Mouse (Mus musculus) thymus, adult 2 months (tissue): ENCODE measurements at regions not wholly inside any gene's neighbourhood (a gene's known extent, or its start where the extent isn't known, plus 50 kb on each side); places are given as distances from the start of the nearest gene placed in this dataset.

Source experiments
- CTCF ChIP-seq: fragments of 200-500 bp; IDR thresholded peaks from 2 replicates; pipeline ENCODE4 v1.5.1; 2012; ENCODE audit warnings: mild to moderate bottlenecking, control low read depth, low read length, moderate library complexity, borderline replicate concordance; ENCODE audit not compliant: control insufficient read depth, poor library complexity, insufficient read depth; ENCODE audit errors: extremely low read depth
- POLR2A ChIP-seq: fragments of 200-500 bp; IDR thresholded peaks from 2 replicates; pipeline ENCODE4 v1.6.1; 2012; ENCODE audit warnings: mild to moderate bottlenecking, low read length, control low read depth, moderate library complexity; ENCODE audit not compliant: control insufficient read depth, poor library complexity, insufficient read depth; ENCODE audit errors: extremely low read depth

DNA sequence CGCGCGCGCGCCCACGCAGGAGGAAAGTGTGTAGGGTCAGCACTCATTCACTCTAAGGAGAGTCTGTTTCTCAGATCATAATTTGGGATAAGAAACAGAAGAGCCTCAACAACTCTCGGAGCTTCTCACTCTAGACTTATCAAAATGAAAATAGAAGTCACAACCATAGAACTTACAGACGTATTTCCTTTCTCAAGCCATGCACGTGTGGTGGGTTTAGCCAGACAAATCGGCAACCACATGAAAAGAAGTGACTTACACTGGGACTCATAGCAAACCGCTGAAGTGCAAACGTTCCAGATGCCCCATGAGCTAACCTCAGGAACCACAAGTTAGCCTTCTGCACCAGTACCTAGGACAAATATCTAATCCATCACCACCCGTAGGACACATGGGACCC lies 114.1 kb downstream of the Ets2 start:
- no peak for TF ChIP-seq CTCF
- no peak for TF ChIP-seq POLR2A
